Mouse (Mus musculus) intestine, embryonic 15.5 days (tissue): ENCODE measurements around the gene Hspa1a. TPM values are rescaled to one million over a fixed set of nuclear protein-coding genes. Genes with fewer than 3 reads are reported as not detected.
"Not testable (repeated sequence)": the region's sequence is repeated elsewhere in the genome, so short reads cannot be mapped to it uniquely, and the experiment has no call there.

ENCODE experiments used
- ATAC-seq: fragments of 200-750 bp; cut with Nextera tagmentation; 2 replicates; pipeline ENCODE4 v1.8.0; 2017; ENCODE audit warnings: moderate TSS enrichment, moderate library complexity
- H3K27ac ChIP-seq: fragments of 300-500 bp; sonication (generic); 2 replicates; pipeline ENCODE4 v1.5.1; 2015; ENCODE audit warnings: mild to moderate bottlenecking, inconsistent platforms
- H3K27me3 ChIP-seq: fragments of 300-500 bp; sonication (generic); replicated peaks from 2 replicates; pipeline ENCODE4 v1.6.1; 2015; ENCODE audit warnings: inconsistent platforms
- H3K36me3 ChIP-seq: fragments of 300-500 bp; sonication (generic); 2 replicates; pipeline ENCODE4 v1.6.1; 2015; ENCODE audit warnings: inconsistent platforms
- H3K4me1 ChIP-seq: fragments of 300-500 bp; sonication (generic); replicated peaks from 2 replicates; pipeline ENCODE4 v1.6.1; 2015; ENCODE audit warnings: inconsistent platforms
- H3K4me2 ChIP-seq: fragments of 300-500 bp; sonication (generic); replicated peaks from 2 replicates; pipeline ENCODE4 v1.6.1; 2015; ENCODE audit warnings: mild to moderate bottlenecking, inconsistent platforms
- H3K4me3 ChIP-seq: fragments of 300-500 bp; sonication (generic); replicated peaks from 2 replicates; pipeline ENCODE4 v1.5.1; 2015; ENCODE audit warnings: inconsistent platforms
- H3K9ac ChIP-seq: fragments of 300-500 bp; sonication (generic); 2 replicates; pipeline ENCODE4 v1.6.1; 2015; ENCODE audit warnings: inconsistent platforms
- H3K9me3 ChIP-seq: fragments of 300-500 bp; sonication (generic); 2 replicates; pipeline ENCODE4 v1.6.1; 2016; ENCODE audit warnings: inconsistent platforms
- WGBS: fragments of 180-500 bp; shearing (Covaris S2); methylation state at CpG from one replicate; pipeline ENCODE4 v1.1.7; 2015; 5-methylcytosine and 5-hydroxymethylcytosine counted together
- polyA plus RNA-seq: library from polyadenylated mRNA; unstranded; fragments of >200 nt; fragmentation: Nextera tagmentation; extraction: Ambion mirVana; gene quantifications from 2 replicates; pipeline ENCODE4 v1.2.1, GENCODE M21; 2015

Hspa1a gene
- polyA plus RNA-seq, 1 experiment from 2014 or later: 6.2 TPM

DNA sequence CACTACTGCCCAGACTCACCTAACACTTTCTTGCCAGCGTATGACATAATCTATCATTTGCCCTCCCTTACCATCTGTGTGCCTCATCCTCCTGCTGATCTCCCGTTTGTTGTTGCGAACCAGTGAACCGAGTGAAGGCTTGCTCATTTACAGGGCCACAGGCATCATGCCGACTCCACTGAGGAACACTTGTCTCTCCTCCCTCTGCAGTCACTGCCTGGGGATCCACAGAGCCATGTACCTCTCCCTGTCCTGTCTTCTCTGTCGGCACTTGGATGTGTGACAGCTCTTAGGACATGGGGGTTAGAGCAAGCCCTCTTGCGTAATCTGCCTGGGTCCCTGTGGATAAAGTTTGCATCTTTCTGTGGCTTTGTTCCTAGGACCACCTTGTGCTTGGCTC, 37.6 kb upstream of the Hspa1a start:
- peaks cover 74% of the 10 kb centered on the region for H3K36me3 ChIP-seq
- no peak for ATAC-seq
- H3K4me2 ChIP-seq: no peak overlapping the region
- no peak overlapping the region for H3K4me3 ChIP-seq
- 89% methylated on average over 7 of the region's 7 CpGs for WGBS
- H3K9ac ChIP-seq: no peak overlapping the region
- H3K27ac ChIP-seq: no peak overlapping the region
- H3K9me3 ChIP-seq: no peaks in the 10 kb centered on the region
- no peaks in the 10 kb centered on the region for H3K4me1 ChIP-seq
- no peaks in the 10 kb centered on the region for H3K27me3 ChIP-seq

DNA sequence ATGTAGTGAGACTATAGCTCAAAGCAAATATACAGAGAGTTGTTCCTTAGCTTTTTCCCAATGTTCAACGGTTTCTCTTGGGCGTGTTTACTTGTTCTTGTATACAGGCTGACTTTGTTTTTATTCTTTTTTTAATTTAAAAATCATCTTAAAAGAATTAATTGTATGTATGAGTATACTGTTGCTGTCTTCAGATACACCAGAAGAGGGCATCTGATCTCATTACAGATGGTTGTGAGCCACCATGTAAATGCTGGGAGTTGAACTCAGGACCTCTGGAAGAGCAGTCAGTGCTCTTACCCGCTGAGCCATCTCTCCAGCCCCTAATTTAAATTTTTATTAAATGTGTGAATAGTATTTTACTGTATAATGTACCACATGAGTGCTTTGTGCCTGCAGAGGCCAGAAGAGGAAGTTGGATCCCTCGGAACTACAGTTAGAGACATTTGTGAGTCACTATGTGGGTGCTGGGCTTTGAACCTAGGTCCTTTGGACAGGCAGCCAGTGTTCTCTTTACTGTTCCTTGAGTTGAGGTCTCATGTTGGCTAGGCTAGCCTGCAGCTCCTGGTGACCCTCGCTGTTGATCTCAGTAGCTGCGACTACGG, 35.5 kb upstream of the Hspa1a start:
- H3K9ac ChIP-seq: no peak overlapping the region
- H3K4me1 ChIP-seq: peaks cover 17% of the 10 kb centered on the region
- no peak overlapping the region for H3K4me2 ChIP-seq
- H3K4me3 ChIP-seq: no peak overlapping the region
- H3K27ac ChIP-seq: no peak overlapping the region
- no peaks in the 10 kb centered on the region for H3K9me3 ChIP-seq
- peaks cover 60% of the 10 kb centered on the region for H3K36me3 ChIP-seq
- no peak for ATAC-seq
- WGBS: 94% methylated on average over 7 of the region's 7 CpGs
- no peaks in the 10 kb centered on the region for H3K27me3 ChIP-seq

DNA sequence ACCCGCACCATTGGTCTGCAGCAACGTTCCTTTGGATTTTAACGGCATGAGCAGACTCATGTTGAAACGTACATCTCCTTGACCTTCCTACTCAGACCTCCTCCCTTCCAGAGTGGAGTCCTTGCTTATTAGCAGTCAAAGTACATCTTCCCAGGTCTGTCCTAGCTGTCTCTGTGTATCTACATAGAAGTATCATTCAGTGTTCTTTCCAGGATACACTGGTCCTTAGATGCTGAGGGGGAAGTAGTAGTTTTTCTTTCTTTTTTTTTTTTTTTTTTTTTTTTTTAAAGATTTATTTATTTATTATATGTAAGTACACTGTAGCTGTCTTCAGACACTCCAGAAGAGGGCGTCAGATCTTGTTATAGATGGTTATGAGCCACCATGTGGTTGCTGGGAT, 33.9 kb upstream of the Hspa1a start:
- H3K27ac ChIP-seq, H3K9ac ChIP-seq, ATAC-seq, H3K4me3 ChIP-seq, H3K27me3 ChIP-seq, H3K4me2 ChIP-seq, H3K9me3 ChIP-seq: not testable (repeated sequence)
- WGBS: 98% methylated on average over 4 of the region's 5 CpGs
- peaks cover 45% of the 10 kb centered on the region for H3K36me3 ChIP-seq
- peaks cover 21% of the 10 kb centered on the region for H3K4me1 ChIP-seq

DNA sequence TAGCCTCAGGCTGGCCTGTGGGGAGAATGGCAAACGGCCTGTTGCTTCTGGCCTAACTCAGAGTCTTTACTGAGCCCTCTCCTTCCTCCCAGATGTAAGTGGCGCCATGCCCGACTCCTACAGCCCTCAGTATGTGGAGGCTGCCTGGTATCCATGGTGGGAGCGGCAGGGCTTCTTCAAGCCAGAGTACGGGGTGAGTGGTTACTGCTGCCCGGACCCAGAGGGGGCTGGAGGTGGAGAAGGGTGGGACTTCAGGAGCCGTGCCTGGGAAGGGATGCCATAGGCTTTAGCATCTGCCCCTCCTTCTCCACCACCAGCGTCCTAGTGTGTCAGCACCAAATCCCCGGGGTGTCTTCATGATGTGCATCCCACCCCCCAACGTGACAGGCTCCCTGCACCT, 33.2 kb upstream of the Hspa1a start:
- H3K27ac ChIP-seq: no peak overlapping the region
- H3K36me3 ChIP-seq: peaks cover 38% of the 10 kb centered on the region
- H3K4me3 ChIP-seq: no peak overlapping the region
- H3K9me3 ChIP-seq: no peaks in the 10 kb centered on the region
- no peak for ATAC-seq
- no peak overlapping the region for H3K4me2 ChIP-seq
- no peak overlapping the region for H3K9ac ChIP-seq
- H3K4me1 ChIP-seq: peaks cover 21% of the 10 kb centered on the region
- 93% methylated on average over 10 of the region's 10 CpGs for WGBS
- no peaks in the 10 kb centered on the region for H3K27me3 ChIP-seq

DNA sequence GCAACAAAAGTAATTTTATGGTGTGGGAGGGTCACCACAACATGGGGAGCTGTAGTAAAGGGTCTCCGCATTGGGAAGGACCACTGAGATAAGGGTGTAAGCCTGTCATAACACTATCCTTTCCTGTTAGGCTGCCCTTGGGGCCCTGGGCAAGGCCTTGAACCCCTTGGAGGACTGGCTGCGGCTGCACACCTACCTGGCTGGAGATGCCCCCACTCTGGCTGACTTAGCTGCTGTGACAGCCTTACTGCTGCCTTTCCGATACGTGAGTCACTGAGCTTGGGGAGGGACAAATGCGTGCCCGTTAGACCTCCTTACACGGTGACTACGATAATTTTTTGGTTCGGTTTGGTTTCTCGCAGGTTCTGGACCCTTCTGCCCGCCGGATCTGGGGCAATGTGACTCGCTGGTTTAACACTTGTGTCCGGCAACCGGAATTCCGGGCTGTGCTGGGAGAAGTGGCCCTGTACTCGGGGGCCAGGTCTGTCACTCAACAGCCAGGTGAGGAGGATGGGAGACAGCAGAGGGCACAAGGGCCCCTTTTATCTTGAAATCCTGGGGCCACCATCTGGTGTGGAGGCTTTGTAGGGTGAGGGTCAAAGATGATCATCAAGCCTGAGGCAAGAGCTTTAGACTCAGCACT, 32.2 kb upstream of the Hspa1a start:
- Histone ChIP-seq H3K27me3 (no peaks in the 10 kb centered on the region), H3K36me3 (peaks cover 37% of the 10 kb centered on the region), H3K4me2 (no peak overlapping the region), H3K4me3 (no peak overlapping the region), H3K4me1 (peaks cover 30% of the 10 kb centered on the region), H3K9me3 (no peaks in the 10 kb centered on the region), H3K9ac (no peak overlapping the region), H3K27ac (no peak overlapping the region)
- WGBS: 93% methylated on average over 17 of the region's 17 CpGs
- ATAC-seq: no peak

DNA sequence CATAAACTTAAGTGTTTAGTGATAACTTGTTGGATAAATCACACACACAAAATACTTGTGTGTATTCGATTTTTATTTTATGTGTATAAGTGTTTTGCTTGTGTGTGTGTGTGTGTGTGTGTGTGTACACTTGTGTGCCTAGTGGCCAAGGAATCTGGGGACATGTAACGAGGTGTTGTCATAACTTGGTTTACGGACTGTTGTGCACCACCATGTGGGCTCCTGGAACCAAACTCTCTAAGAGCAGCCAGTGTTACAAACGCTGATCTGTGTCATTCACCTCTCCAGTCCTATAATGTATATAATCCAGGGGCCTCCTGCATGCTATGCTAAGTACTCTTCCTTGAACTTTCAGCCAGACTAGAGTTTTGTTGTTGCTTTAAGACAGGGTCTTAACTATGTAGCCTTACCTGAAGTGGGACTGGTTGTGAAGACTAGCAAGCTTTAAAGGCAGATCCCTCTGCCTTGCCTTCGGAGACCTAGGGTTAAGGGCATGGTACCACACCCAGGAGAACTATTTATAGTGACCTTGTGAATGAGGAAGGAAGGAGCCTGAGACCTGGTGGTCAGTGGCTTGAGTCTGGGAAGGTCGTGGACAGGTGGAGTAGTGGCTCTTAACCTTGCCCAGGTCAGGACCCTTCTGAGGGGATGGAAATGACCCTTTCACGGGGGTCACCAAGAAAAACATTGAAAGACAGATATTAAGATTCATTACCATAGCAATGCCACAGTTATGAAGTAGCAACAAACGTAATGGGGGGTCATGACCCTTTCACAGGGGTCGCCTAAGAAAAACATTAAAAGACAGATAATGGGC, 31.3 kb upstream of the Hspa1a start:
- no peak overlapping the region for H3K27ac ChIP-seq
- no peaks in the 10 kb centered on the region for H3K27me3 ChIP-seq
- no peaks in the 10 kb centered on the region for H3K9me3 ChIP-seq
- no peak overlapping the region for H3K4me3 ChIP-seq
- H3K4me1 ChIP-seq: peaks cover 38% of the 10 kb centered on the region
- no peak for ATAC-seq
- H3K4me2 ChIP-seq: peak overlapping the region; percentile 93
- WGBS: 40% methylated on average over 9 of the region's 9 CpGs
- peaks cover 33% of the 10 kb centered on the region for H3K36me3 ChIP-seq
- H3K9ac ChIP-seq: no peak overlapping the region; the same call in 1 of the 2 replicates

DNA sequence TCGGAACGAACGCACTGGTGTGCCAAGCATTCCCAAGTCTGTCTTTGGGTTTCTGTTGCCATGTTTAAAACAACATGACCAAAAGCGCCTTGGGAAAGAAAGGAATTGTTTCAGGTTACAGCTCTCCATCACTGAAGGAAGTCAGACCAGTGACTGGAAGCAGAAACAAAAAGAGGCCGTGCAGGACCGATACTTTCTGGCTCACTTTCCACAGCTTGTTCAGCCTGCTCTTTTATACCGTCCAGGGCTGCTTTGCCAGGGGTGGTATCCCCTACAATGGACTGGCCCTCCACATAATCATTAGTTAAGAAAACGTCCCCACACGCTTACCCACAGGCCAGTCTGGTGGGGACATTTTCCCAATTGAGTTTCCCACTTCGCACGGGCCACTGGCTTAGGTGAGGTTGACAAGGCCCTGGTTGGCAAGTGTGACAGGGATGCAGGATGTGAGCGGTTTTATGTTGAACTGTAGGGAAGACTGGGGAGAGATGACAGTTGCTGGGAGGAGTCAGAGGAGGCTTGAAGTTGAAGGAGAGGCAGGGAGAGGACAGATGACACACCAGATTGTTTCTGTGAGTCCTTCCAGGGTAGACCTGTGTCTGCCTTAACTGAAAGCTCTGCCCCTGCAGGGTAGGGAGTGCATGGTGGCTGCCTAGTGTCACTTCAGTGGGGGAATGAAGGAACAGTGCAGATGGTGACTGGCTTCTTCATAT, 30.4 kb upstream of the Hspa1a start:
- WGBS: 8% methylated on average over 12 of the region's 12 CpGs
- ATAC-seq: no peak
- H3K9me3 ChIP-seq: no peaks in the 10 kb centered on the region

DNA sequence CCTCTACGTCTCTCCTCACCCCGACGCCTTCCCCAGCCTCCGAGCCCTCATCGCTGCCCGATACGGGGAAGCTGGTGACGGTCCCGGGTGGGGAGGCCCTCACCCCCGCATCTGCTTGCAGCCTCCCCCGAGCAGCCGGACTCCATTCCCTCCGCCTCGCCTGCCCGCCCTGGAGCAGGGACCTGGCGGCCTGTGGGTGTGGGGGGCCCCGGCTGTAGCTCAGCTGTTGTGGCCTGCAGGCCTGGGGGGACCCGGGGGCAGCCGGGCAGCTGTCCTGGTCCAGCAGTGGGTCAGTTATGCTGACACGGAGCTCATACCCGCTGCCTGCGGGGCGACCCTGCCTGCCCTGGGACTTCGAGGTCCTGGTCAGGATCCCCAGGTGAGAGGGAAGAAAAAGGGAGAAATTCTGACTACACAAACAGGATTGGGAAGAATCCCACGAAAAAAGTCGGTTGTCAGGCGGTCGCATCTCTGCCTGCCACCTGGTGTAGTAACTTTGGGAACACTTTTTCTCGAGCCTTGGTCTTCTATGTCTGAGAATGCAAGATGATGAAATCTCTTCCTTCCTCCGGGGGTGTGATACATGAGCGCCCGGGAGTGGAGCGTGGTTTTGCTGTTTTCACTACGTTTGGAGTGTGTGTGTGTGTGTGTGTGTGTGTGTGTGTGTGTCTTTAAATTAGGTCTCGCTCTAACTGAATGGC, 29.6 kb upstream of the Hspa1a start:
- peak overlapping the region; percentile 98 for H3K9ac ChIP-seq
- ATAC-seq: peak; percentile 29
- H3K9me3 ChIP-seq: no peaks in the 10 kb centered on the region
- H3K27ac ChIP-seq: peak overlapping the region; percentile 98
- WGBS: under 1% methylated on average over 35 of the region's 35 CpGs
- peak overlapping the region; percentile 80 for H3K4me3 ChIP-seq
- H3K4me2 ChIP-seq: peak overlapping the region; percentile 93
- H3K36me3 ChIP-seq: peaks cover 27% of the 10 kb centered on the region
- no peaks in the 10 kb centered on the region for H3K27me3 ChIP-seq
- H3K4me1 ChIP-seq: peaks cover 45% of the 10 kb centered on the region

More for the DNA sequence above, 30.4 kb upstream of the Hspa1a start:
- Histone ChIP-seq H3K27ac (peak overlapping the region; percentile 98), H3K4me2 (peak overlapping the region; percentile 93), H3K9ac (peak overlapping the region; percentile 98), H3K4me3 (peak overlapping the region; percentile 80), H3K27me3 (no peaks in the 10 kb centered on the region), H3K36me3 (peaks cover 30% of the 10 kb centered on the region), H3K4me1 (peaks cover 41% of the 10 kb centered on the region)

DNA sequence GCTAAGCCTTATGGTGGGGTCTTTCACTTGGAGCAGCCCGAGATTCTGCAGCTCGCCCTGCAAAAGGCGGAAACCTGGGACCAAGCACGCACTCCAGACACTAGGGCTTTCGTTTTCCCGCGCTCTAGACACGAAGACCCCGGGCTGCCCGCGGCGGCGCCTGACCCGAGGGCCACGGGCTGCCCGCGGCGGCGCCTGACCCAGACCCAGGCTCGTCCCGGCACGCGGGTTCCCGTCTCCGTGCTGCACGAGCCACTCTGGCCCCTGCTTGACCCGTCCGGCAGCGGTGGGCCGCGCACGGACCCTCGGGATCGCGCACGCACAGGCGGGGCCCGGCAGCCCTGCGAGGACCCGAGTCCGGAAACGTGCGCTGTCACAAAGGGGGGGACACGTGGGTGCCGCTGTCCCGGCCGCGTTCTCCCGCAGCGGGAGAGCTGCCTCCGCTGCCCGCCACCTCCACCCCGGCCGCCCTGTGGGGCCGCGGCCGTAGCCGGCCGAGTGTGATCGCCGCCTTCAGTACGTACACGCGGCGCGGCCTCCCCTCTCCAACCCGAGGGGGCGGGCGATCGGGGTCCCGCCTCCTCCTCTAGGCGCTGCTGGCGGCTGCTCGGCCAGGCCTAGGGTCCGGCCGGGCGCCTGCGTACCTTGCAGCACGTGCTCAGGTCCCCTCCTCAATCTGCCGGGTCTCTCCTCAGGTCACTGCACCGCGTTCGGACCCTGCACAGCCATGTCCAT, 28.9 kb upstream of the Hspa1a start, which contains the start of gene Vars:
Gene Vars, plus strand, starts transcription at position 271 of the 735 bp plus-strand sequence.
- Histone ChIP-seq H3K4me3 (peak within 1 kb of the TSS; percentile 80), H3K27me3 (no peaks in the 10 kb centered on the region), H3K4me2 (peak within 1 kb of the TSS; percentile 93), H3K9ac (peak within 1 kb of the TSS; percentile 98), H3K27ac (peak within 1 kb of the TSS; percentile 98), H3K36me3 (peaks cover 24% of the 10 kb centered on the region), H3K4me1 (peaks cover 48% of the 10 kb centered on the region), H3K9me3 (no peaks in the 10 kb centered on the region)
- under 1% methylated on average over 83 of the region's 83 CpGs for WGBS
- peak; percentile 92 for ATAC-seq

DNA sequence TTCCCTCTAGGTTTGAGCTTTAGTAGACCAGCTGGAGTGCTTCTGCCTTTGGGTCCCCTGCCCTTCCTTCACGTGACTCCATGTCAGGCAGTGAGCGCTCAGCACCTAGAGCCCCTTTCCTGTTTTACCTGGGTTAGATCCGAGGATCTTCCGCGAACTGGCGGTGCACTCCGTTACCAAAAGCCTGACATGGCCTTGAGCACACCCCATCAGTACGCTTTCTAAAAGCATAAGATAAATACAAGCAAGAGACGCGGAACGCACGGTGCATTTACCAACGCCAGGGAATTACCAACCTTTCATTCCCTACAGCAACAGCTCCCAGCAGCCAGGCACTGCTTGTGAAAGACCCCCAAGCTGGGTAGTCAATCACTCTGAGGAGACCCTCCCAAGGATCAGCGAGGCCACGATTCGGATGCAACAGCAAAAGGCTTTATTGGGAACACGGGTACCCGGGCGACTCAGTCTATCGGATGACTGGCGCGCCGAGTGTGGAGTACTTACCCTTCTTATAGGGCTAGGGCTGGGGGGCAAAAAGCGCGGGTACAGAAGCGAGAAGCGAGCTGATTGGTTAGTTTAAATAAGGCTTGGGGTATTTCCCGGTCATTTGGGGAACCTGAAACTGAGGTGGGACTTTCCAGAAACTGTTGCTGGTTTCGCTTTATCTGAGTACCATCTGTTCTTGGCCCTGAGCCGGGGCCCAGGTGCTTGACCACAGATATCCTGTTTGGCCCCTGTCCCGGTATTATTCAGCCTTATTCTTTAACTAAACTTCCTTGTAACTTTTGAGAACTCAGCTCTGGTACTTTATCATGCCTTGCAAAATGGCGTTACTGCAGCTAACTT, 28.1 kb upstream of the Hspa1a start:
- H3K27ac ChIP-seq: peak overlapping the region; percentile 98
- WGBS: 15% methylated on average over 30 of the region's 32 CpGs
- H3K4me1 ChIP-seq: peaks cover 48% of the 10 kb centered on the region
- H3K27me3 ChIP-seq, H3K9me3 ChIP-seq: not testable (repeated sequence)
- ATAC-seq: peak; percentile 27
- H3K4me3 ChIP-seq: peak overlapping the region; percentile 80
- H3K4me2 ChIP-seq: peak overlapping the region; percentile 93
- peak overlapping the region; percentile 98 for H3K9ac ChIP-seq
- H3K36me3 ChIP-seq: peaks cover 16% of the 10 kb centered on the region
